Comparison of ENCODE assay signal across 29 mouse cellular contexts in genomic region chr8:91249758-91250466, GRCm38 (mm10). TPM values are rescaled to one million over a fixed set of nuclear protein-coding genes. Genes with fewer than 3 reads are reported as not detected.
A peak's percentile ranks its signal among the peaks of the same experiment; 100 is the strongest.
DNase-seq lines count a peak whose midpoint lies in the region; ATAC-seq and TF ChIP-seq lines count a peak whose summit lies in the region.
"Had no signal": no experiment of that assay in that cellular context is flagged by ENCODE, and none has a peak within 500 bp of the region (broad histone marks: within the 10 kb centered on the region; RNA-seq: fewer than 3 reads in every experiment).

No protein-coding gene starts in this region.

- DNase-seq in forebrain, embryonic 14.5 days (ENCODE audit: low spot score), result peak; percentile 32
- no peak for DNase-seq in forebrain, embryonic 11.5 days (ENCODE audit: low spot score)
- DNase-seq in MEL-GATA-1-ER (ENCODE audit: extremely low read depth, low read depth), result peak; percentile 69
- DNase-seq in thymus, adult 2 months, result peak; percentile 20
- DNase-seq in thymus, postnatal 4 days, result peak; percentile 57
- no peak for DNase-seq in gastrocnemius, postnatal 10 days
- no peak for DNase-seq in layer of hippocampus, adult 9-11 months
- DNase-seq: adrenal gland, adult 8-10 months; cerebellum, adult 2 months; heart, postnatal 4 days; kidney, adult 2 months; liver; midbrain, embryonic 14.5 days; retina, postnatal 1 day; right cerebral cortex, postnatal 4 days had no signal

- H3K27ac ChIP-seq in forebrain, embryonic 14.5 days (ENCODE audit: low read depth, low read length), result no peak overlapping the region
- H3K27ac ChIP-seq in forebrain, embryonic 11.5 days (ENCODE audit: low read depth, low read length), result no peak overlapping the region
- peak overlapping the region; percentile 99 for H3K27ac ChIP-seq in thymus, adult 2 months (ENCODE audit: control insufficient read depth, insufficient read depth, low read length)
- H3K27ac ChIP-seq: embryonic facial prominence, embryonic 12.5 days; forebrain, embryonic 12.5 days; heart, embryonic 10.5 days; hindbrain, embryonic 14.5 days; kidney, postnatal 0 days; left cerebral cortex, adult 2 months; limb, embryonic 10.5 days; liver, embryonic 15.5 days; neural tube, embryonic 12.5 days; stomach, embryonic 15.5 days had no signal

- WGBS in forebrain, embryonic 14.5 days, result 88% methylated on average over 9 of the region's 9 CpGs
- 95% methylated on average over 9 of the region's 9 CpGs for WGBS in forebrain, embryonic 11.5 days
- 63% methylated on average over 9 of the region's 9 CpGs for WGBS in thymus, adult 2 months

- peaks cover 11% of the 10 kb centered on the region for H3K36me3 ChIP-seq in forebrain, embryonic 14.5 days (ENCODE audit: control insufficient read depth, insufficient read depth, low read length)
- no peaks in the 10 kb centered on the region for H3K36me3 ChIP-seq in forebrain, embryonic 11.5 days (ENCODE audit: control insufficient read depth, insufficient read depth, low read length)
- no peaks in the 10 kb centered on the region for H3K36me3 ChIP-seq in thymus, adult 2 months (ENCODE audit: control insufficient read depth, insufficient read depth, low read length)
- H3K36me3 ChIP-seq: liver, embryonic 15.5 days; stomach, embryonic 15.5 days had no signal

- no peak overlapping the region for H3K9ac ChIP-seq in forebrain, embryonic 14.5 days (ENCODE audit: low read length)
- no peak overlapping the region for H3K9ac ChIP-seq in forebrain, embryonic 11.5 days (ENCODE audit: low read length)
- H3K9ac ChIP-seq: embryonic facial prominence, embryonic 12.5 days; forebrain, embryonic 12.5 days; hindbrain, embryonic 14.5 days; liver, embryonic 15.5 days; neural tube, embryonic 12.5 days; stomach, embryonic 15.5 days had no signal

- no peaks in the 10 kb centered on the region for H3K9me3 ChIP-seq in forebrain, embryonic 14.5 days (replicated peaks; ENCODE audit: control insufficient read depth, low read length)
- no peaks in the 10 kb centered on the region for H3K9me3 ChIP-seq in forebrain, embryonic 11.5 days (ENCODE audit: control insufficient read depth, low read length)
- H3K9me3 ChIP-seq: embryonic facial prominence, embryonic 12.5 days; forebrain, embryonic 12.5 days; G1E; heart, embryonic 10.5 days; limb, embryonic 10.5 days; liver, embryonic 15.5 days; neural tube, embryonic 12.5 days; stomach, embryonic 15.5 days had no signal

- no peak overlapping the region for H3K4me3 ChIP-seq in forebrain, embryonic 14.5 days (ENCODE audit: low read depth, low read length)
- no peak overlapping the region for H3K4me3 ChIP-seq in forebrain, embryonic 11.5 days (ENCODE audit: low read depth, low read length)
- H3K4me3 ChIP-seq in thymus, adult 2 months (ENCODE audit: control insufficient read depth, insufficient read depth, low read length), result no peak overlapping the region
- H3K4me3 ChIP-seq: embryonic facial prominence, embryonic 12.5 days; forebrain, embryonic 12.5 days; heart, embryonic 10.5 days; left cerebral cortex, adult 2 months; limb, embryonic 10.5 days; liver, embryonic 15.5 days; neural tube, embryonic 12.5 days; stomach, embryonic 15.5 days had no signal

- no peak for ATAC-seq in forebrain, embryonic 14.5 days
- ATAC-seq in forebrain, embryonic 11.5 days (replicated peaks; ENCODE audit: low FRiP score), result no peak
- ATAC-seq: activated CD4-positive, CD25-positive, alpha-beta regulatory T cell, adult 4 months; inflammation-experienced regulatory T-cells, adult 6 months had no signal

- no peak for TF ChIP-seq POLR2A in thymus, adult 2 months (IDR thresholded peaks at IDR 0.05; ENCODE audit: control insufficient read depth, extremely low read depth, insufficient read depth, low read length, poor library complexity)

- TF ChIP-seq CTCF in thymus, adult 2 months (IDR thresholded peaks at IDR 0.05; ENCODE audit: borderline replicate concordance, control insufficient read depth, extremely low read depth, insufficient read depth, low read length, poor library complexity), result no peak

- no peaks in the 10 kb centered on the region for H3K27me3 ChIP-seq in forebrain, embryonic 14.5 days (replicated peaks; ENCODE audit: control insufficient read depth, insufficient read depth, low read length)
- no peaks in the 10 kb centered on the region for H3K27me3 ChIP-seq in forebrain, embryonic 11.5 days (ENCODE audit: control insufficient read depth, insufficient read depth, low read length)
- H3K27me3 ChIP-seq in thymus, adult 2 months (ENCODE audit: control insufficient read depth, insufficient read depth, low read length), result no peaks in the 10 kb centered on the region
- H3K27me3 ChIP-seq: CH12.LX; embryonic facial prominence, embryonic 12.5 days; forebrain, embryonic 12.5 days; liver, embryonic 15.5 days; neural tube, embryonic 12.5 days; stomach, embryonic 15.5 days had no signal

- no peaks in the 10 kb centered on the region for H3K4me1 ChIP-seq in forebrain, embryonic 14.5 days (ENCODE audit: control insufficient read depth, insufficient read depth, low read length)
- no peaks in the 10 kb centered on the region for H3K4me1 ChIP-seq in forebrain, embryonic 11.5 days (replicated peaks; ENCODE audit: control insufficient read depth, insufficient read depth, low read length)
- peaks cover 11% of the 10 kb centered on the region for H3K4me1 ChIP-seq in thymus, adult 2 months (replicated peaks; ENCODE audit: control insufficient read depth, insufficient read depth, low read length)
- H3K4me1 ChIP-seq: embryonic facial prominence, embryonic 12.5 days; forebrain, embryonic 12.5 days; heart, embryonic 10.5 days; liver, embryonic 15.5 days; neural tube, embryonic 12.5 days; stomach, embryonic 15.5 days had no signal

- H3K4me2 ChIP-seq in forebrain, embryonic 14.5 days (ENCODE audit: low read length), result no peak overlapping the region
- H3K4me2 ChIP-seq in forebrain, embryonic 11.5 days (ENCODE audit: low read depth, low read length, severe bottlenecking), result no peak overlapping the region
- H3K4me2 ChIP-seq: embryonic facial prominence, embryonic 12.5 days; forebrain, embryonic 12.5 days; hindbrain, embryonic 14.5 days; liver, embryonic 15.5 days; neural tube, embryonic 12.5 days; stomach, embryonic 15.5 days had no signal

RNA-seq across cellular contexts. Expression of gene Aktip, which starts 50.1 kb away (rescaled TPM):
- polyA plus RNA-seq in forebrain, embryonic 14.5 days (2014; fragmentation: Nextera tagmentation; extraction: Ambion mirVana), result 142 and 155 TPM in 2 replicates
- polyA plus RNA-seq in forebrain, embryonic 11.5 days (2014; fragmentation: Nextera tagmentation; extraction: Ambion mirVana), result 98.8 and 100 TPM in 2 replicates
- polyA plus RNA-seq in thymus, adult 2 months (2012; rRNA removed), result 20.7 and 25.0 TPM in 2 replicates
- 10 to 100 TPM; 34.6 to 38.2 TPM for total RNA-seq in gastrocnemius, postnatal 10 days (2021)

Comparison
In these comparisons a context has a peak if more than half of its experiments do, and no peak if none do; other contexts are left out.
1. DNase-seq: peak in forebrain, embryonic 14.5 days (single experiment), MEL-GATA-1-ER (single experiment), thymus, adult 2 months (single experiment) and thymus, postnatal 4 days (single experiment); none in forebrain, embryonic 11.5 days (single experiment), gastrocnemius, postnatal 10 days (single experiment) and layer of hippocampus, adult 9-11 months (single experiment).